Mouse (Mus musculus) heart, postnatal 0 days (tissue): ENCODE results near the gene Ubqln1.

Experiments
- CTCF ChIP-seq: IDR thresholded peaks from 2 replicates; pipeline ENCODE4 v1.5.1; 2016; ENCODE audit warnings: antibody characterized with exemption, control low read depth, low read depth
- EP300 ChIP-seq: IDR thresholded peaks from 2 replicates; pipeline ENCODE4 v1.6.1; 2016; ENCODE audit warnings: antibody characterized with exemption, low read depth

- TF ChIP-seq EP300 (no peak), CTCF (no peak)
Observed at GRCm38 (mm10) chr13:58263546-58263945, 48.1 kb upstream of the Ubqln1 start.
